Mouse (Mus musculus) lung, adult 18-20 months (tissue): Measurements from ENCODE around the gene Map3k13.
A peak's percentile ranks its signal among the peaks of the same experiment; 100 is the strongest.

Experiments used
- DNase-seq, 2 experiments: peaks; one replicate each; pipeline ENCODE4 v3.0.0; 2022; ENCODE audit warnings: mixed read lengths in 2 of 2

Gene Map3k13

DNA sequence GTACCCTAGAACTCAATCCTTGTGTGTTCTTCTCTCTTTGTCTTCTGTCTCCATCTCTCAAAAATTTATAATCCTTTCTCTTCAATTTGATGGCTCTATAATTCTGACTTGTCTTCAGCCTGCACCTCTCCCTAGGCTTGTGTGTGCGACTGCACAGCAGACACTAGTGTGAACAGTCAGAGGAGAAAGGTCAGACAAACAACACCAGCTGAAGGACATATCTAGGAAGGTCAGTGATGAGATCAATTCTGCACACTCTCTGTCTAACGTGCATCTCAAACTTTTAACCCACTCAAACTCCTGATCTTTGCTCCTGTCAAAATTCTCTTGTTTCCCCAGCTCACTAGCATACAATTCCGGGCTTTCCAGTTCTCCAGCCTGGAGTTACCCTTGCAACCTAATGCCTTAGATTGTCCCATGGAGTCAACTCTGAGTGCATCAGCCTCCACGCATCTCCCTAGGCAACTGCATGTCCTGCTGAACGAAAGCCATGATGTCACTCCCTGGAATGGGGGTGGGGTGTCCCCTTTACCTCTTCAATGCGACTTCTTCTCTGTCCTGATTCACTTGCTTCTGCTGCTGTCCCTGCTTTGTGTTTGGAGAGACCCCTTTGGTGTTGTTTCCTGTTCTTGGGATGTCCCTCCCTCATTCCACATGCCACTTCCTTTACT, 19.2 kb downstream of the Map3k13 start:
- no peak for DNase-seq

DNA sequence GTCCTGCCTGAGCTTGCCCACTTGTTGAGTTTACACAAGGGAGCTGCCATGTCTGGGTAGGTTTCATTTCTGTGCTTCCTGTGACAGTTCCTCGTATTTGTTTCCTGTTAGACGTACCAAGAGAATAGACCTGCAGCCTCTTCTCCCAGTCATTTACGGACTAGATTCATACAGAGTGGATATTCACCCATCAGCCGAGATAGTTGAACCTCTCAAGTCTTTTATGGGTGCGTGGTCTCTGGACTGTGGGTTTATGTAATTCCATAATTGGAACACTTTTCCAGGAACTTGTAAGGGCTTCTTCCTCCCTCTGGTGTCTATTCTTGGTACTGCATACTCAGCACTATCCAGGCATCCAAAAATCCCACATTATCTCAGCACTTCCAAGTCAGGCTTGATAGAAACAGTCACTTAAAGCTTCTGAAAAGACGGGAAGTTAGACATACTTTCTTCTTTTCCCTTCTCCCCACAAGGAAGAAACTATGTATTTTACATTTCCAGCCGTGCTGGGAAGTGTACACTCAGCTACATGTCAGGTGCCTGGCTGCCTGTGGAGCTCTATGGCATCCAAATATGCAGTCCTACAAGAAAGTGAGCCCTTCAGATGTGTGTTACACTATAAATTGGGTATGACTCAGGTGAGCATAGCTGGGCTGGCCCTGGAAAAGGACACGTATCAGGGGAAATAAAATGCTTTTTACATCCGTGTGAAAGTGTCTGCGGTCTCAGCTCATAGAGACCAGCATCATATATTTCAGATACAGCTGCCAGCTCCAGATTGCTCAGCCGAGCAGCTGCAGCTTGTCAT, 20.9 kb downstream of the Map3k13 start:
- peak; percentile 20 to 51 for DNase-seq

DNA sequence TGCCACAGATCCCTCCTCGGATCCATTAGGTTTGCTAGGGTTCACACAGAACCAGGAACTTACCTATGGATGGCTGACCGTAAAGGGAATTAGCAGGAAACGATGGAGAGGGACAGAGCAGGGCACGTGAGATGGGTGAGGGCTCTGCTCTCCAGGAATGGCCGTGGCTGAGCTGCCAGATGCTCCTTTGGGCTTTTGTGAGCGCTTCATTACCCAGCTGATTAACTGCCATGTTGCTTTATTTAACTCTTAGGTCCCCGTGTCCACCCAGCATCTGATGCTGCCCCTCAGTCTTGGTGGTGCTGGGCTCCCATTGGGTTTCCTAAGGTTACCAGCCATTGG, 21.5 kb downstream of the Map3k13 start:
- DNase-seq: no peak

DNA sequence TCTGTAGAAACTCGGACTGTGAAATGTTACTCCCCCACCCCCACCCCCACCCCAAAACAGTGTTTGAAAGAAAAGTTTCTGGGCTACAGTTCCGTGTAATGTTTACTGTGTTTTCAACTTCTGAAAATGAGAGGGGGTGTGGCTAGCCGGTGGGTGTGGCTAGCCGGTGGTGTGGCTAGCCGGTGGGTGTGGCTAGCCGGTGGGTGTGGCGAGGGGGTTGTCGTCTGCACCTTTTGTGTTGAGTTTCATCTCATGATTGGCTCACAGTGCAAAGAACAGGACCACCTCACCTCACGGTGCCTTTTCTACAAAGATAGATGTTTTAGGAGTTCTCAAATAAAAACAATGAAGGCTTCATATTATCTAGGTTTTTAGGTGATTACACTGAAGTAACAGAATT, 24.0 kb downstream of the Map3k13 start:
- peak; percentile 65 to 70 for DNase-seq

DNA sequence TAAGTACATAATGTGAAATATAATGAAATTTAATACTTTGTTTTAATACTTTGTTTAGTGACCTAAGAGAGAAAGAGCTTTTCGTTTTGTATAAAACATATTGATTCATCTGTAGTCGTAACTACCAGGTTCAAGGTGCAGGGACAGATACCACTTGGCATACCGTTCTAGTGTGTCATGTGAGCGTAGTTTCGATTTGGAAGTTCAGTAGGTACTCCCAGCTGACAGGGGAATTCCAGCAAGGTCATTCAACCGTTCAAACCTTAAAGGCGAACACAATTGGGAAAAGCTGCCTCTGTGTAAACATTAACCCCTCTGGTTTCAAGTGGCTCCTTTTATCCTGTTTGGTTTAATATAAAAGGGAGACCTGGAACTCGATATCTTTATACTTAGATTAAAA, 24.5 kb downstream of the Map3k13 start:
- DNase-seq: peak; percentile 31 to 44

DNA sequence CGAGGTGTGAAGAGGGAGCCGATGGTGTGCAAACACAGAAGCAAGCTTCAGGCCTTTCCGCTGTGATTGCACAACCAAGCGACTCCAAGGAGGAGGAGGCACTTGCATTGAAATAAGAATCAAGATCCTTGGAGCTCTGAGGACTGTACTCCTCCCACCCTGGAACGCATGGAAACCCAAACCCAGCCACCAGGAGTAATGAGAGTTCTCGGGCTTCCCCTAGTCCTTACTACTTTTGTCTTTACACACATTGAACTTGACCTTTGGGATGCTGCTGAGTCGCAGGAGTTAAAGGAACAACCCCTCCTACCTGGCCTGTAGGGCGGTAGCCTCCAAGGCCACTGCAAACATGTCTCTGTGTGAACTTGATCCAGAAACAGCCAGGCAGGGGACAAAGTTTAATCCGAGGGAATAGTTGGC, 31.5 kb downstream of the Map3k13 start:
- DNase-seq: peak; percentile 26 to 57

DNA sequence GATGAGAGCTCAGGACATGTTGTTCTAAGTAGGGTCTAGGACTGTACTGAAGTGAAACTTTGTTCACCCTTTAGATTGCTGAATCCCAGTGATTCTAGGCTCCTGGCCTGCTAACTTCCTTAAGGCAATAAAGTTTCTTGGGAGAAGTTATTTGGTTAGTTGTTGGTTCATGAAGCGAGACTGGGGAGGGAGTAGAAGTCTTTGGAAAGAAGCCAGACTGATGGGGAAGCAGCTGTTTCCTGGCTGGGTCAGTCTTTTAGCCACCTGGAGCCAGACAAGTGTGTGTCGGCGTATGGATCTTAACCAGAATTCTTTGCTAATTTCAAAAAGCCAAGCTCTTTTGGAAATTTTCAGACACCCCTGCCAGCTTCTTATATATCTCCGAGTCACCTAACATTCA, 33.0 kb downstream of the Map3k13 start:
- DNase-seq: no peak

DNA sequence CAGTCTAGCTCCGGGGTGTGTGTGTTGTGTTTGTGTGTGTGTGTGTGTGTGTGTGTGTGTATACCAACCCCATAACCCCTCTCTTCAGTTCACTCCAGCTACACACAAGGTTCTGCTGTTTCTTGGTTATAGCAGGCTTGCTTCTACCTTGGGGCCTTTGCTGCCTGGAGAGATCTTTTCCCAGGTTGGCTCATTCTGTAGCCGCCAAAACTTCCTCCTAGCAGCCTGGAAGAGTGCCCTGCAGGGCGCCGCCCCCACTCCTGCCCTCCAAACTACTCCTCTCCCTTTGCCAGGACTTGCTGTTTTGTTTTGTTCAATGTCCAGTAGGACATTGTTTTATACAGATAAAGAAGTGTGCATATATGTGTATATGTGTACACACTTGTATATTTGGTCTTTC, 33.4 kb downstream of the Map3k13 start:
- peak in 1 of 2 experiments; percentile 22 for DNase-seq

DNA sequence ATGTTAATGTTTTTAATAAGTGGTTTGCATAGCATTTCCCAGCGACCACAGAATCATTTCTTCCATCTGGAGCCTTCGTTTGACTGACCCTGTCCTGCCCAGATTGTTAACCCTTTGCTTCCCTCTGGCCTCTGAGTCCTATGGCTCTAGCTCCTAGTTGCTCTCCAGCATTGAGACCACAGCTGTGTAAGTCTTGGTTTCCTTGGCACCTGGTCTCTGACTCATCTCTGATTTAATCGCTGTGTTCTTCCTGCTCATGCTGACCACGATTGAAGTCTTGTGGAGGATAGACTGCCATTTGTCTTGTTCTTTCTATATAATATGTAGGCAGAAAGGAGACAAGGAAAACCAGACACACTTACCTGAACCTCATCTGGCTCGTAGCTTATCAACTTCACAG, 35.6 kb downstream of the Map3k13 start:
- no peak for DNase-seq

DNA sequence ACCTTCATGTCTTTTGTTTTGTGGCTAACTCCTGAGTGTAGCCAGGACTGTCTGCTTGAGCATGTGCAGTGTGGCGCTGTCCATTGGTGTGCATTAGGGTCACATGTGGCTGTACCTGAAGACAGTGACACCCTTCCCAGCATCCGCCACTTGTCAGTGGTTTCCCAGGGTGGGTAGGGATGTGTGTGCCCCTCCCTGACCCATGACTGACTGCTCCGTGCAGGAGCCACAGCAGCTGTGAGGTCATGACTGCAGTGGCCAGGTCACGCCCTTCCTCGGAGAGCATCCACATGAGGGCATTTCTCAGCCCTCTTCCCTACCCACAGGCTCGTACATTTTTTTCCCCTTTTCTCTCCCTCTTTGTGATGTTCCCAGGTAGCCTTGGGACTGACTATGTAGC, 36.6 kb downstream of the Map3k13 start:
- DNase-seq: no peak

DNA sequence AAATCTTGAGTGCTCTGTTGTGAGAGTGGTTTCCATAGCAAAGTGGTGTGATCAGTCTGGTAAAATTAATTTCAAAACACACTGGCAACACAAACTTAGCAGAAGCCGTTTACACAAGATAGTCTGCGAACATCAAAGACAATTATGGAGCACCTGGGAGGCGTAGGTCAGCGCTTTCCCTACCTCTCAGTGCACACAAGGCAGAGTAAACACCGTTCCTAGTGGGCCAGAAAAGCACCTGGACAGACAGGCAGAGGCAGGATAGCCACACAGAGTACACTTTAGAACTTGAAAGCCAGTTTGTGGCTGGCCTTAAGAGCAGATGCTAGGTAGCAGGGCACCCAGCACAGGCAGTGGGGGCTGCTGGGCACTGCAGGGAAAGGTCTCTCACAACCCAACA, 37.6 kb downstream of the Map3k13 start:
- peak in 1 of 2 experiments; percentile 41 for DNase-seq

DNA sequence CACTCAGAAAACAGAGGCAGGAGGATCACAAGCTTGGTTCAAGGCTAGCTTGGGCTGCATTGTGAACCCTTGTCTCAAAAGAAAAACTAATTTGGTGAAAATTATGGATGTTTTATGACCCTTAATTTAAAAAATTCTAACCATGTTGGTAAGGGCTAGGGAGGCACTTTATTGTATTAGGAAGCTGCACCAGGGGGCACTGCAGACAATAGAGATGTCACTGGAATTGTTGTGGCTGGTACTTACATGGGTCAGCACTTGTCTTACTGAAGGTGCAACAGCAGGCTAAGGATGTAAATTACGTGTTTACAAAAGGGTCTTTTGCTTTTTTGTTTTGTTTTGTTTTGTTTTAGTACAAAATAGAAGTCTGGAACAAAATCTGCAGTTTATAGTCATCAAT, 39.3 kb downstream of the Map3k13 start:
- DNase-seq: no peak

DNA sequence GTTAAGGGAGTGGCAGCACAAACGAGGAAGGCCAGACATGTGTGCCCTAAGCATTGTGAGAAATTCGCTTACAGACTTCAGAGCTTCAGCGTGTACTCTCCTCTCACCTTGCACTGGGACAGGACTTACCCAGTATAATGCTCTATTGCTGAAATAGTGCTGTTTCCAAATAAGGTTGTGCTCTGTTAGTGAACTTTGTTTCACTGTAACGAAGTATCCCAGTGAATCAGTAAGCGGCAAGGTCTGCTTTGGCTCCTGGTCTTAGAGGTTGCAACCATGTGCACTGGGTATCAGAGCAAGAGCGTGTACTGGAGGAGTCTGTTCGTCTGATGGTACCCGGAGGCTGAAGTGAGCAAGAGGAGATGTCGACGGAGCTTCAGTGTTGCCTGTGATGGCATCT, 39.8 kb downstream of the Map3k13 start:
- no peak for DNase-seq

DNA sequence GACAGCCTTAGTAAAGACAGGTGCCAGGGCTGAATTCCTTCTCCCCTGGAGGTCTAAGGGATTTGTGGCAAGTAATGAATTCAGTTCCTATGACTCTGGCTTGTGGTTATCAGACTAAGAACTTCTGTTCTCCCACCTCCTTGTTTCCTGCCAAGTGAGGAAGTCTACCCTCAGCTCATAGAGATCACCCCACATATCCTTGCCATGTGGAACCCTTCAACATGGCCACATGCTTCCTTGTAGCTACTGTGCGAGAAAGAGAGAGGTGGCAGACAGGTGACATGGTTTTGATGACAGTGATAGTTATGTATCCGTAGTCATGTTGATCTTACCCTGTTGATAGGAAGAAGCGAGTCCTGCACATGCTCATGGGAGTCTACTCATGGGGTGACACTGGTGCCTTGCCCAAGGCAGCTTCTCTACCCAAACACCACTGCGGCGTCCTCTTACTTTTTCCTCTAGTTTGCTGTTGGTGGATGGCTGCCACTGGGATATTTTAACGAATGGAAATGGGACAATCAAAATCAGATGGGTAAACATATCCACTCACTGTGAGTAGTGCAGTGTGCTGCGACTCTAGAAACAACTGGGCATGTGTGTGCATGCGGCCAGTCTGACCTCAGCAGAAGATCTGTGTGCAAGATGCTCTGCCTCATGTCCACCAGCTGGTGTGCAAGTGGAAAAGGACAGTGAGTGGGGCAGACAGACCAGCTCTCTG, 40.9 kb downstream of the Map3k13 start:
- no peak for DNase-seq

DNA sequence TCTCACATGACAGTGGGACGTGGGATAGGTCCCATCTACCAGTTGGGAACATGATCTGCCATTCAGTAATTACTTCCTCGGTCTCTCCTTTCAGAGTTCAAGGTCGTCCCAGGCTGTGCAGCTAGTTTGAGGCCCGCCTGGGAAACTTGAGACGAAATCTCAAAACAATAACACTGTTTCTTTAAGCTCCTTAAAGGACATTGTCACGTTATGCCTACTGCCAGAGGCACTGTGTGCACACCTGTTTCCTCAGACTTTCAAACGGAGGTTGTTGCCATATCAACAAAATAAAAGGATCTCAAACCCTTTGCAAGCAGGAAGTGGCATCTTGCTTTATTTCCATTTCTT, 41.4 kb downstream of the Map3k13 start:
- no peak for DNase-seq

DNA sequence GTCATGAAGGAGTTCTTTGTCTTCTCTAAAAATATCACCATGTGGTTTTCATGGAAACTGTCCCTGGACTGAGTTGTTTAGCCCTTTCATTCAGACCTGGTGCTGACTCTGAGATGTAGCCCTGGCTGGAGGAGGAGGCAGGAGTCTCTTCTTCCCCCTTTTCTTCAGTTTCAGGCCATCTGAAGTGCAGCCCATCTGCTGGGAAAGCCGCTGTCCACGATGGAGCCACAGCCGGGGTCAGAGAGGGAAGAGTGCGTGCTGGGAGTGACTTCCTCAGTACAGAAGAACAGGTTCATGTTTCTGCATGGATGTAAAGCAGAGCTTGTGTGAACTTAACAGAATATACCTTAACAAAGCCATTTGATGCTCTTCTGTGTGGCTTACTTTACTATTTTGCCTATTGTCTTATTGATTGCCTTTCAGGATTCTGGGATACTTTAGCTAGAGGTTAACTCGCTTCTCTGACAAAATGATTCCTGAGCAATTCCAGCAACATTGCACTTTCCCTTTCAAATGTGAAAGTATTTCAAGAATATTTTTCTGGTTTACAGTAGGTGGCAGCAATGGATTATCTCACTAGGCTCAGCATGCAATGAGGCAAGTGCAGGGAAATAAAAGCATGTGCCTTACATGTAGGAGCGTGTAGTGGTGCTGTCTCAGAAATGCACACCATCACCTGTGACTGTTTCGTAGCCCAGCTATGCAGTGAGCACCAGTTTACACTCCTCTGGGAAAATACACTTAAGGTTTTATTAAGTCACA, 42.3 kb downstream of the Map3k13 start:
- DNase-seq: peak in 1 of 2 experiments; percentile 36

DNA sequence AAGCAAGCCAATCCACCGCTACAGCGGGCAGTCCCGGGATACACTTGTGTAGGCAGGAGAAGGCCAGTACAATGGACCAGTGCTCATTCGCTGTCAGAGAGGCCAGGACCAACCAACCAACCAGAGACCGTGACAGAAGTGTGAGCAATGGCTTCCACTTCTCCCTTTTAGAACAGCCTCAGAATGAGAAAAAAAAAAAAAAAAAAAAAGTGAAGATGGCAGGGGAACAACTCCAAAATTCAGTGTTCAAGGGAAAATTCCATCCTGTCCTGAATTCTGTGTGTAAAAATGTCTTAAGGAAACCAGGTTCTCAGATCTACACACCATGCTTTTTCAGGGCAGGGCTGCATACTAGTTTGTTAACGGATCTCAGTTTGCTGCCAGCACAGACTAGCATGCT, 43.5 kb downstream of the Map3k13 start:
- no peak for DNase-seq

DNA sequence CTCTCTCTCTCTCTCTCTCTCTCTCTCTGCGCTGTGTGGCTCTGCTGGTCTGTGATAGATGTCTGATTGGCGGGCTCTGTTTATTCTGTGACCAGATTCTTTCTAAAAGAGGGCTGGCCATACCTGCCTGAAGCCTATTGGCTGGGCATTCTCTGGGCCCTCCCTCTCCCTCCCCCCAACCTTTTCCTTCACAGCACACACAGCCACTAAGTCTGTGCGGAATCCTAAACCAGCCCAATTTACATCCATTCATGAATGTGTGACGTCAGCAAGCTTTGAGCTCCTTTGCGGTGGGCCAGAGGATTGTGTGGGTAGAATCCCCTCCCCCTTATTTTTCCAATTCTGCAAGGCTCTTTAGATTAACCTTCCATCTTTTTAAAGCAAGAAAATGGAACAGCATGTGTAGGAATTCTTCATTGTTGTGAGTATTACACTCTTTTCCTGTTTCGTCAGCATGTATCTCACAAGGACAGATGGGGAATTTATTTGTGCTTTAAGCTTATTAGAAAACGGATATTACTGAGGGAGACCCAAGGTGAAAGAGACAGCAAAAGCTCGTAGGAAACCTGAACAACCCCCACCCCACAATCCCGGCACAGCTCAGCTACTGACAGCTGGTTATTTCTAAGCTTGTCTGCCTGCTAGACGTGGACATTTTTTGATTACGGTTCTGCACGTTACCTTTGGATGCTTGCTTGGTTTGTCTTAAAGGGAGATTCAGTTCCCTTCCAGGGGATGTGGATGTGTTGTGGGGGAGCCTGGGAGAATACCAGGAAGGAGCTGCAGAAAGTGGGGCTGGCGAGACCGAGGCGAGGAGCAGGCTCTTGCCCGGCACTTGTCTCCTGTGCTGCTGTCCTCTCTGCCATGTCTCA, 51.9 kb downstream of the Map3k13 start:
- peak; percentile 74 to 81 for DNase-seq

DNA sequence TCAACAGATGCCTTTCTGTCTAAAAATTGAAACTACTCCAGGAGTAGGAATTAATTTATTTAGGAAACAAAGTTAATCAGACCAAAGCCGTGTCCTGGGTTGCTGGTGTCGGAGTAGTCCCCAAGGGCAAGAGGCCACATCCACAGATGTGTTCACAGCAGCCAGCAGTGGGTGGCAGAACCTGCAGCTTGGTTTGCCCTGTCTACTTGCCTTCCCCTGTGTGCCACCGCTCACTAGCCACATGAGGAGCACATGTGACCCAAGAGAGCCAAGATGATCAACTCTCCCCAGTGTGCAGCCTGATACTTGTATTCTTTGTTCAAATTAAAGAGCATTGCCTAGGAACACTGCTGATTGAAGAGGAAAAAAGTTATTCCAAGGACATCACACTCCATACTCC, 54.3 kb downstream of the Map3k13 start:
- no peak for DNase-seq

DNA sequence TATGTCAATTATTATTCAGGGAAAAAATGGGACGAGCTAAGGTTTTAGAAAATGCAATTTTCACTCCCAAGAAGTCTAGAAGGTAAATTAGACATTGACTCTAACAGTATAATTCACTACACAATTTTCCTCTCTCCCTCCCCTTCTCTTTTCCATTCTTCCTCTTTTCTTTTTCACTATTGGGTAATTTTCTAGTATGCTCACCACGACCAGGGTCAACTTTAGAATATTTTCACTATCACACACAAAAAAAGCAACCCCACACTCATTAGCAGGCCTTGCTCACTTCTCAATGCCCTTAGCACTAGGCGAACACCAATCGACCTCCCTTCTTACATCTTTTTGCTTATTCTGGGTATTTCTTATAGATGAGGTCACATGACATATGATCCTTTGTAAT, 54.7 kb downstream of the Map3k13 start:
- no peak for DNase-seq

DNA sequence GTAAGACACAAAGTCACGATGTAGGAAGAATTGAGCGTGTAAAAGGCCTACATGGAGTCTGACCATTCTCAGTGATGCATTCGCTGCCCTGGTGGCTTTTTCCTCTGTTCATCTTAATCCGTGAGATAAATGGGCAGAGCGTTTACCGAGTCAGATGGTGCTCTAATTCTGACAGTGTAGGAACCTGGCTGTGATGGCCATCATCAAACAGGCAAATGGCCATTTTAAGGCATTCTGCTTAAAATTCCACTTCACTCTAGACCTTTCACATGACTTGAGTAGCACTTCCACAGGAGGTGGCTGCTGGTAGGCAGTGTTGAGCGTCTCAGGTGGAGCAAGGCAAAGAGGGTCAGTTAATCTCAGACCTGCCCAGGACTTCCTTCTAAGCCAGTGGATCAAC, 58.2 kb downstream of the Map3k13 start:
- no peak for DNase-seq

DNA sequence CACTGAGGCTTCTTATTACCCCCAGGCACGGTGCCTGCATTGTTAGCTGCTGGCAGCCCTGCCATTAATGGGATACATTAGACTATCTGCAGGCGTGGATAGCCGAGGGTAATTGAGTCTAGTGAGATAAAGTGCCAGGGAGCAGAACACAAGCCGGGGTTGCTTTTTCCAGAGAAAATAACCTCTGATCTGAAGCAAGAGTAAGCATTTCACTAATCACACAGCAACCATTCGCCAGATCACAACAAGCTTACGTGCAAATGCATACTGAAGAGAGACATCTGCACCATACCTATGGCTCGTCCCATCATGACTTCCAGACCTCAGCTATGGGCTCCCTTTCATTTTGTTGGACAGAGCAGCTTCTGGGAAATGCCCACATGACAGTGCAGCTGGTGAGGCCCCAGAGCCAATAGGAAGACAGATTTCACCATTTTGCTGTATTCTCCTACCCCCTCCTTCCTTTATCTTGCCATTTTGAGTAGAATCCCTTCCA, 59.3 kb downstream of the Map3k13 start:
- DNase-seq: no peak
